Mouse (Mus musculus) stomach, embryonic 16.5 days (tissue): Measurements from ENCODE around the gene Foxp1. TPM values are rescaled to one million over a fixed set of nuclear protein-coding genes. Genes with fewer than 3 reads are reported as not detected.

ENCODE experiments used
- ATAC-seq: fragments of 200-750 bp; cut with Nextera tagmentation; 2 replicates; pipeline ENCODE4 v1.8.0; 2017; ENCODE audit warnings: moderate number of reproducible peaks, moderate TSS enrichment; ENCODE audit not compliant: insufficient read depth, low FRiP score
- H3K27ac ChIP-seq: fragments of 300-500 bp; sonication (generic); 2 replicates; pipeline ENCODE4 v1.5.1; 2014; ENCODE audit warnings: low read length
- H3K27me3 ChIP-seq: fragments of 300-500 bp; sonication (generic); 2 replicates; pipeline ENCODE4 v1.6.1; 2014; ENCODE audit warnings: low read length, control low read depth, mixed read lengths; ENCODE audit not compliant: control insufficient read depth, insufficient read depth
- H3K36me3 ChIP-seq: fragments of 300-500 bp; sonication (generic); 2 replicates; pipeline ENCODE4 v1.6.1; 2014; ENCODE audit warnings: low read length; ENCODE audit not compliant: control insufficient read depth, insufficient read depth
- H3K4me1 ChIP-seq: fragments of 300-500 bp; sonication (generic); 2 replicates; pipeline ENCODE4 v1.6.1; 2014; ENCODE audit warnings: low read length, control low read depth, mixed read lengths; ENCODE audit not compliant: control insufficient read depth, insufficient read depth
- H3K4me2 ChIP-seq: fragments of 300-500 bp; sonication (generic); 2 replicates; pipeline ENCODE4 v1.6.1; 2014; ENCODE audit warnings: low read depth, low read length, mixed read lengths
- H3K4me3 ChIP-seq: fragments of 300-500 bp; sonication (generic); replicated peaks from 2 replicates; pipeline ENCODE4 v1.5.1; 2014; ENCODE audit warnings: mild to moderate bottlenecking, low read length
- H3K9ac ChIP-seq: fragments of 300-500 bp; sonication (generic); 2 replicates; pipeline ENCODE4 v1.6.1; 2014; ENCODE audit warnings: low read length
- H3K9me3 ChIP-seq: fragments of 300-500 bp; sonication (generic); replicated peaks from 2 replicates; pipeline ENCODE4 v1.6.1; 2016; ENCODE audit warnings: low read length, control low read depth; ENCODE audit not compliant: control insufficient read depth
- WGBS: fragments of 180-500 bp; shearing (Covaris S2); extraction: QIAGEN DNeasy Blood & Tissue Kit; methylation state at CpG from one replicate; pipeline ENCODE4 v1.1.7; 2014; 5-methylcytosine and 5-hydroxymethylcytosine counted together
- polyA plus RNA-seq: library from polyadenylated mRNA; unstranded; fragments of >200 nt; fragmentation: Nextera tagmentation; extraction: Ambion mirVana; gene quantifications from 2 replicates; pipeline ENCODE4 v1.2.1, GENCODE M21; 2015

Gene Foxp1
- polyA plus RNA-seq, 1 experiment from 2014 or later: 108 TPM

DNA sequence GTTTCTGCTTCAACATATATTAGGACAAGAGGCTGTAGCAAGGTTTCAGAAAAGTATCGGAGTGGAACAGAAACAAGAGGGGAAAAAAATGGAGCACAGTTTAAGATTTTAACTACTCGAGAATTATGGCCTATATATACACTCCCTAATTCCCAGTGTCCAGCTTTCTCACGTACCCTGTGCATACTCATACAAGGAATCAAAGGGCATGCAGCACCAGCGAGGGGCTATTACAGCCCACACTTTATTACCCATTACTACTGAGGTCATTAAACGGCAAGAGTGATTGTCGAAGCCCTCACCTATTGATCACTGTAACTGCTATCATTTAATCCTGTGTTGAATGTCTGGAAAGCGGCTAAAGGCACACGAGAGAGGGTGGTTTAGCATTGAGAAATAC is 502.8 kb downstream of the Foxp1 start:
- peak overlapping the region; percentile 14; the same call in 1 of the 2 replicates for H3K4me2 ChIP-seq
- no peak overlapping the region for H3K4me3 ChIP-seq
- H3K27ac ChIP-seq: peak overlapping the region; percentile 56; the same call in 1 of the 2 replicates
- ATAC-seq: no peak; the same call in 1 of the 2 replicates
- no peaks in the 10 kb centered on the region; the same call in 1 of the 2 replicates for H3K36me3 ChIP-seq
- H3K4me1 ChIP-seq: peaks cover 40% of the 10 kb centered on the region
- 48% methylated on average over 8 of the region's 8 CpGs for WGBS
- H3K9ac ChIP-seq: peak overlapping the region; percentile 37; the same call in 1 of the 2 replicates
- no peaks in the 10 kb centered on the region for H3K27me3 ChIP-seq
- no peaks in the 10 kb centered on the region for H3K9me3 ChIP-seq

DNA sequence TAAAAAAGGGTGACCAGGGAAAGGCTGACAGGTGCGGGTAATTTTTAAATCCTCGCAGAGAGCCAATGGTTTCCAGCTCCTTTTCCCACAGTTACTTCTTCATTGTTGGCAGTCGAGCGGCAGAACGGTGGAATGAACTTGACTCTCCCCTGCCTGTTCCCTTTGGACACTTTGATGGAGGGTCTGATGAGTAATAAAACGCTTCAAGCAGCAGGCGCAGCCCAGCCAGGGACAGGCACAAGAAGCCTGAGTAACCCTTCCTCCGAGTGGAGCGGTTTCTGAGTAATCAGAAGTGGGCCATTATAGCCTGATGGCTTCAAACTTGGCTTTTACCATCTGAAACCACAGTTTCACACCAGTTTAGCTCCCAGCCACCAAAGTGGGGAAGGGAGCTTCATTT is 503.3 kb downstream of the Foxp1 start:
- H3K27ac ChIP-seq: peak overlapping the region; percentile 56; the same call in 1 of the 2 replicates
- no peaks in the 10 kb centered on the region; the same call in 1 of the 2 replicates for H3K36me3 ChIP-seq
- peaks cover 37% of the 10 kb centered on the region for H3K4me1 ChIP-seq
- peak overlapping the region; percentile 37; the same call in 1 of the 2 replicates for H3K9ac ChIP-seq
- 37% methylated on average over 9 of the region's 9 CpGs for WGBS
- ATAC-seq: peak; percentile 25; the same call in 1 of the 2 replicates
- no peaks in the 10 kb centered on the region for H3K27me3 ChIP-seq
- H3K9me3 ChIP-seq: no peaks in the 10 kb centered on the region
- peak overlapping the region; percentile 14; the same call in 1 of the 2 replicates for H3K4me2 ChIP-seq
- no peak overlapping the region for H3K4me3 ChIP-seq

DNA sequence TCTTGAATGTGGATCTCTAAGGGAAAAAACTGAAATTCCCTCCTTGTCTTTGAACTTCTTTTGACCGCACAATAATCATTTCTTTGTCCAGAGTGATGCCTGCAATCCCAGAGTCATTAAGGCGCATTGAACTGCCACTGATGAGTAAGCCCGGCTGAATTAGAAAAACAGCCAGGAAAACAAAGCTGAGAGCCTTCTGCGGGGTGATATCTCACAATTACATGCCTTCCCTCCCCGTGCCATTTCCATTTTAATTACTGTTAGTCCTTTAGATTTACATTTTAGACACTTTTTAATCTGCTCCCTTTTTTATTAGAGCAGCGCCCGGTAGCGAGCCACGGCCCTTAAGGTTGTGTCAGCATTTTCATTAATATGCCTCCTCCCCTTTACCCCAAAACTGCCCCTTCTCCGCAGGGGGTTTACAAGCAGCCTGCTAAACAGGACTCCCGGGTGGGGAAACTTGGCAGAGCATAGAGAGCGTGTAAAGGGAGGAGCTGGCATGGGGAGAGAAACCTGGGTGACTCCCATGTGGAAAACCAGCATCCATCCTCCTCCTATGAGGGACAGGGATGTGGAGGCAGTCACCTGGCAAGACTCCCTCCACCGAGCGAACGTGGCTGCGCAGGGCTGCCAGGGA is 508.5 kb downstream of the Foxp1 start:
- no peak overlapping the region for H3K9ac ChIP-seq
- no peak overlapping the region for H3K27ac ChIP-seq
- no peak overlapping the region for H3K4me3 ChIP-seq
- peaks cover 9% of the 10 kb centered on the region for H3K36me3 ChIP-seq
- no peaks in the 10 kb centered on the region for H3K27me3 ChIP-seq
- H3K4me1 ChIP-seq: peaks cover 40% of the 10 kb centered on the region
- WGBS: 56% methylated on average over 16 of the region's 16 CpGs
- no peak for ATAC-seq
- no peak overlapping the region for H3K4me2 ChIP-seq
- H3K9me3 ChIP-seq: no peaks in the 10 kb centered on the region

DNA sequence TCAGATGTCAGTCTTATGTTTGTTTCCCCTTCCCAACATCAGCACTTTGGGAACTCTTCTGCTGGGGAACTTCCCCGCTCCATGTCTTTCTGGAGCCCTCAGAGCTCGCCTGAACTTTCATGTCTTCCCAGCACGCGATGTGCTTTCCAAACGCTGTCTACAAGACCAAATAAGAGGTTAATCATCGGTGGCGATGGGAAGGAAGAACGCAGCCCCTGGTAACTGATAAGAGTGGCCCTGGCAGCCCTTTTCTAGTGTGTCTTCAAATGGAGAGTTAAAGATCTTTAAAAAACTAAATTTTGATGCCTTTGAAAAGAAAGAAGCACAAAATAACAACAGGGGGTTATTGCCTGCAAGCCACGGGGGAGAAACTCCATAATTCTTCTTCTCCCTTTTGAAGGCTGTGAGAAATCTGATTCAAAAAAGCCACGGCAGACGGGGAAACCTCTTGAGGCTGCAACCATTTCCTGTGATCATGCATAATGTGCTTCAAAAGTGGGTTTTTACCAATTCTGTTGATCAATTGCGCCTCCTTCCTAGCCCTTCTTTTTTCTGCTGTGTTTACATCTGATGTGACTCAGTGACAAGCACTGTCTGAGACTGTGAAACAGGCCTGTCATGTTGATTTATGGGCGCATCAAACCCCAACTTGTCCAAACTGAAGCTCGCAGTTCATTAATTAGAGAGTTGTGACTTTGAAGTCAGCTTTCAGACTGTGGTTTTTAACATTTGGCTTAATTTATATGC is 509.2 kb downstream of the Foxp1 start:
- H3K4me1 ChIP-seq: peaks cover 36% of the 10 kb centered on the region
- H3K4me2 ChIP-seq: no peak overlapping the region
- H3K36me3 ChIP-seq: peaks cover 14% of the 10 kb centered on the region
- WGBS: 36% methylated on average over 14 of the region's 14 CpGs
- H3K27me3 ChIP-seq: no peaks in the 10 kb centered on the region
- no peak for ATAC-seq
- H3K4me3 ChIP-seq: no peak overlapping the region
- H3K27ac ChIP-seq: peak overlapping the region; percentile 21; the same call in 1 of the 2 replicates
- H3K9ac ChIP-seq: 0 out of 2 replicates have a peak overlapping the region, but pooled peaks have one; percentile 10
- 0 out of 2 replicates have a peak, but pooled peaks cover 3% of the 10 kb centered on the region for H3K9me3 ChIP-seq

DNA sequence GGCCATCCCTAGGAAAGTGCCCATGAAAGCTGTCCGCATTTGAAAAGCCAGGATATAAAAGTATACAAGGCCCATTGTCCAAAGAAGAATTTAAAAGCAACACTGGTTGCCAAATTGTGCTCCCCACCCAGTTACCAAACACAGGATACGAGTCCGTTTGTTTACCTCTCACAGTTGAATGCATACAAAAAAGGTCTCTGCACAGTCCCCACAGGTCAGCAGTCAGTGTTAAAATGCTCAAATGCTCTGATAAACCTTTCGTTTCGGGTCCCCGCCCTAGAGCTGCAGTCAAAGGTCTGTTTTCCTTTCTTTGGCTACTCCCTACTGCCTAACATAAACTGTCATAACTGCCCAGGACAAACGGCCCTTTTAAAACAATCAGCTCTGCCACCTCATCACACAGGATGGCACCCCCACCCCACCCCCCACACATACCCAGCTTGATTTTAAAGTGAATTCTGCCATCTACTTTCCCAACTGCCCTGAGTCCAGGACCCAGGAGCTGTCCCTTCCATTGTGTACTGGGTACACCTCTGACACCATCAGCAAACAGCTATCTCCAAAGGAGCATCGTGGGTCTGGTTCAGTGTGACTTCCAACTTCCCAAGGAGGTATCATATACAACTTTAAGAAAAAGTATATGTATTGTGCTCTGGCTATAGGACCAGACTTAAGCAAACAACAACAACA is 510.5 kb downstream of the Foxp1 start:
- no peak overlapping the region for H3K4me3 ChIP-seq
- H3K9me3 ChIP-seq: 0 out of 2 replicates have a peak, but pooled peaks cover 3% of the 10 kb centered on the region
- no peak overlapping the region for H3K9ac ChIP-seq
- whole genome bisulfite sequencing: 25% methylated on average over 8 of the region's 8 CpGs
- peaks cover 26% of the 10 kb centered on the region for H3K36me3 ChIP-seq
- H3K4me1 ChIP-seq: peaks cover 37% of the 10 kb centered on the region
- ATAC-seq: peak; percentile 66; the same call in 1 of the 2 replicates
- no peak overlapping the region for H3K4me2 ChIP-seq
- no peaks in the 10 kb centered on the region for H3K27me3 ChIP-seq
- no peak overlapping the region for H3K27ac ChIP-seq

DNA sequence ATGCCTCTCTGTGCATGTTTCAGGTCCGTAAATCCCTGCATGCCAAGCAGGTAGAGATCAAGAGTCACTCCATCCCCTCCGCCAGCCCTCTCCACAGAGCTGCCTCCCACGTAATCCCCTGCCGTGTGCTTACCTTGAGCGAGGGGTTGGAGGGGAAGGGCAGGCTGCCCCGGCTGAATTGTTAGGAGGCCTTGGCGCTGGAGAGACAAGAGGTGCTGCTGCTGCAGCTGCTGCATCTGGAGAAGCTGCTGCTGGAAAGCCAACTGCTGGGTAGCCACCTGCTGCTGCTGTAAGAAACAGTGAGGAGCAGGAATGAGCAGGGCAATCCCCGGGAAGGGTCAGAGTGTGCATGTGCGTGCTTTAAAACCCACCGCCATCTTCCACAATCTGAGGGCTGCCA is 512.8 kb downstream of the Foxp1 start:
- Histone ChIP-seq H3K9ac (no peak overlapping the region), H3K4me2 (no peak overlapping the region), H3K4me1 (peaks cover 37% of the 10 kb centered on the region), H3K9me3 (0 out of 2 replicates have a peak, but pooled peaks cover 3% of the 10 kb centered on the region), H3K4me3 (no peak overlapping the region), H3K36me3 (peaks cover 32% of the 10 kb centered on the region), H3K27me3 (no peaks in the 10 kb centered on the region), H3K27ac (no peak overlapping the region)
- ATAC-seq: no peak
- WGBS: 63% methylated on average over 10 of the region's 10 CpGs

DNA sequence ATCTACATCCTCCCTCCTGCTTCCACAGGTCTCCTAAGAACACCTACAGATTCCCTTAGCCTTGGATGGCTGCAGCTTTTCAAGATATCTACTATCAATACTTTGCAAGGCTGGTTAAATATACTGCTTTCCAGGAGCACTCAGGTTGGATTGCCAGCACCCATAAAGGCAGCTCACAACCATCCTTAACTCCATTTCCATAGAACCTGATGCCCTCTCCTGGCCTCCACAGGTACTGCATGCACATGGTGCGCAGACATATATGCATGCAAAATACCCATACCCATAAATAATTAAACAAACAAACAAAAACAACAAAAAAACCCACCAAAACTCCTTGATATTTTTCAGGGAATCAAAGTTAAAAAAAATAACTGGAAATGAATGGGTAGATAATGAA is 514.0 kb downstream of the Foxp1 start:
- Histone ChIP-seq H3K4me1 (peaks cover 29% of the 10 kb centered on the region), H3K4me3 (no peak overlapping the region), H3K4me2 (no peak overlapping the region), H3K36me3 (peaks cover 32% of the 10 kb centered on the region), H3K27me3 (no peaks in the 10 kb centered on the region), H3K9me3 (0 out of 2 replicates have a peak, but pooled peaks cover 3% of the 10 kb centered on the region), H3K9ac (no peak overlapping the region), H3K27ac (no peak overlapping the region)
- no peak for ATAC-seq
- WGBS: 96% methylated on average over 1 of the region's 1 CpGs

DNA sequence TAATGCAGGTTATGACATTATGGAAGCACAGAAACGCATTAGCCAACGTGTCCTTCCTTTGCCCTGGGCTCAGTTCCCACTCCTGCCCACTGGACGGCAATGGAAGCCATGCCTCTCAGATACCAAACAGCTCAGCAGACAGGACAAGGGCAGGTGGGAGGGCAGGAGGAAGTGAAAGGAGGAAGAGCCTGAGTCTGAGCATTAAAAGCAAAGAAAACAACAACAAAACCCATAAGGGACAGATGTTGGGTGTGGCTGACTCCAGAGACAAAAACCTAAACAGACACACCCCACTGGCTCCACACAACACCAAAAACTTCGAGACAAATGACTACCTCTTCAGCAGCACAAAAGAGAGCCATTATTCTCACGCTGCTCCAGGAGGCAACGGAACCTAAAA is 515.0 kb downstream of the Foxp1 start:
- no peak for ATAC-seq
- H3K9me3 ChIP-seq: 0 out of 2 replicates have a peak, but pooled peaks cover 3% of the 10 kb centered on the region
- WGBS: 64% methylated on average over 6 of the region's 6 CpGs
- no peak overlapping the region; the same call in 1 of the 2 replicates for H3K27ac ChIP-seq
- H3K27me3 ChIP-seq: no peaks in the 10 kb centered on the region
- H3K36me3 ChIP-seq: peaks cover 37% of the 10 kb centered on the region
- H3K9ac ChIP-seq: no peak overlapping the region
- H3K4me1 ChIP-seq: peaks cover 18% of the 10 kb centered on the region
- H3K4me3 ChIP-seq: no peak overlapping the region
- H3K4me2 ChIP-seq: no peak overlapping the region
